Mouse (Mus musculus) limb, embryonic 12.5 days (tissue): ENCODE data around the gene Lrg1. TPM values are rescaled to one million over a fixed set of nuclear protein-coding genes. Genes with fewer than 3 reads are reported as not detected.

ENCODE experiments used
- ATAC-seq: fragments of 200-750 bp; cut with Nextera tagmentation; 2 replicates; pipeline ENCODE4 v1.8.0; 2017; ENCODE audit warnings: low read depth, moderate TSS enrichment; ENCODE audit not compliant: insufficient number of reproducible peaks, insufficient read depth, low FRiP score, low TSS enrichment
- H3K27ac ChIP-seq: fragments of 300-500 bp; sonication (generic); 2 replicates; pipeline ENCODE4 v1.5.1; 2016; ENCODE audit warnings: mild to moderate bottlenecking, moderate library complexity
- H3K27me3 ChIP-seq: fragments of 300-500 bp; sonication (generic); 2 replicates; pipeline ENCODE4 v1.6.1; 2016; ENCODE audit warnings: mild to moderate bottlenecking, moderate library complexity
- H3K36me3 ChIP-seq: fragments of 300-500 bp; sonication (generic); 2 replicates; pipeline ENCODE4 v1.6.1; 2016; ENCODE audit warnings: mild to moderate bottlenecking, moderate library complexity
- H3K4me1 ChIP-seq: fragments of 300-500 bp; sonication (generic); replicated peaks from 2 replicates; pipeline ENCODE4 v1.6.1; 2016
- H3K4me2 ChIP-seq: fragments of 300-500 bp; sonication (generic); 2 replicates; pipeline ENCODE4 v1.6.1; 2016; ENCODE audit warnings: mild to moderate bottlenecking, moderate library complexity
- H3K4me3 ChIP-seq: fragments of 300-500 bp; sonication (generic); replicated peaks from 2 replicates; pipeline ENCODE4 v1.5.1; 2016; ENCODE audit warnings: mild to moderate bottlenecking
- H3K9ac ChIP-seq: fragments of 300-500 bp; sonication (generic); replicated peaks from 2 replicates; pipeline ENCODE4 v1.6.1; 2016; ENCODE audit warnings: mild to moderate bottlenecking, moderate library complexity
- H3K9me3 ChIP-seq: fragments of 300-500 bp; sonication (generic); 2 replicates; pipeline ENCODE4 v1.6.1; 2016; ENCODE audit warnings: mild to moderate bottlenecking, moderate library complexity
- WGBS: fragments of 180-500 bp; shearing (Covaris S2); methylation state at CpG from one replicate; pipeline ENCODE4 v1.1.7; 2016; 5-methylcytosine and 5-hydroxymethylcytosine counted together
- polyA plus RNA-seq: library from polyadenylated mRNA; unstranded; fragments of >200 nt; fragmentation: Nextera tagmentation; extraction: Ambion mirVana; gene quantifications from 2 replicates; pipeline ENCODE4 v1.2.1, GENCODE M21; 2016

The Lrg1 gene
- polyA plus RNA-seq, 1 experiment from 2014 or later: not detected

DNA sequence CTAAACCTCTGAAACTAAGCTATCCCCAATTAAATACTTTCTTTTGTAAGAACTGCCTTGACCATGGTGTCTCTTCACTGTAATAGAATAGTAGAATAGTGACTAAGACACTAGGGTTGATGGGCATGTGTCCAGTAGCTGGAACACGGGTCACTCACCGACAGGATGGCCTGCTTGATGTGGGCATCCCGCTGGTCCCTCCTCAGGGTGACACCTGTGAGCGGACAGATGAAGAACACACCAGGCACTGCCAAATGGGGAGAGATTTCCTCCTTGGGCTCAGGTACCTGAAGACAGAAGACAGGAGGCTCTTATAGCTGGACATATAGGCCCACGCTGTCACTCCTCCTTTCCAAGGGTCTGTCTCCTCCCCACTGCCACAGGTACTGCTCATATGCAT, 49.6 kb downstream of the Lrg1 start:
- H3K4me2 ChIP-seq: no peak overlapping the region
- 93% methylated on average over 5 of the region's 5 CpGs for WGBS
- no peak overlapping the region for H3K9ac ChIP-seq
- no peak for ATAC-seq
- peaks cover 17% of the 10 kb centered on the region for H3K4me1 ChIP-seq
- no peak overlapping the region for H3K4me3 ChIP-seq
- H3K36me3 ChIP-seq: peaks cover 58% of the 10 kb centered on the region
- no peaks in the 10 kb centered on the region for H3K27me3 ChIP-seq
- no peaks in the 10 kb centered on the region for H3K9me3 ChIP-seq
- H3K27ac ChIP-seq: no peak overlapping the region

DNA sequence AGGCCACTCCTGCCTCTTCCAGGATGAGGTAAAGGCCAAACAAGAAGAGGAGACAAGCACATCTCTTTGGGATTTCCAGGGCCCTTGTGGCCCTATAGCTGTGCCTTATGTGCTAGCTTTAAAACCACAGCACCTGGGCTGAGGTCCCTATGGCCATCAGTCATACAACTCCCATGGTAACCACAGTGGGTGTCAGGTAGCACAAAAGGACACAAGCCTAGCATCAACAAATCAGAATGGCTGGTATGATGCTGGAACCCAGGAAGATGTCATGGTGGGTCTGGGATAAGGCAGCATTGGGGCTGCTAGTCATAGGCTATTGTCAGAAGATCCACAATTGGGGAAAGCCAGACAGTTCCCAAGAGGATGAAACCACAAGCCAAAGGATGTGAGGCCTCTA, 50.7 kb downstream of the Lrg1 start:
- no peaks in the 10 kb centered on the region for H3K27me3 ChIP-seq
- ATAC-seq: no peak
- no peak overlapping the region for H3K4me3 ChIP-seq
- peaks cover 70% of the 10 kb centered on the region for H3K36me3 ChIP-seq
- peaks cover 17% of the 10 kb centered on the region for H3K4me1 ChIP-seq
- H3K4me2 ChIP-seq: no peak overlapping the region
- H3K27ac ChIP-seq: no peak overlapping the region
- H3K9ac ChIP-seq: no peak overlapping the region
- H3K9me3 ChIP-seq: no peaks in the 10 kb centered on the region

Other genes with a start within 250 kb of the Lrg1 start
- gene Zfp119a, start 243.1 kb downstream of the Lrg1 start, polyA plus RNA-seq: 10.2 and 10.8 TPM in 2 replicates
- gene Zfp959, start 229.9 kb downstream of the Lrg1 start, polyA plus RNA-seq: 14.1 and 14.3 TPM in 2 replicates
- gene Zfp119b, start 172.5 kb downstream of the Lrg1 start, polyA plus RNA-seq: 5.0 and 7.0 TPM in 2 replicates
- 1.6 TPM in 2 replicates for gene Ebi3, start 169.4 kb downstream of the Lrg1 start, polyA plus RNA-seq
- gene Yju2, start 162.9 kb downstream of the Lrg1 start, polyA plus RNA-seq: 24.6 and 26.6 TPM in 2 replicates
- 52.6 and 54.1 TPM in 2 replicates for gene Shd, start 151.5 kb downstream of the Lrg1 start, polyA plus RNA-seq
- 42.4 and 43.2 TPM in 2 replicates for gene Fsd1, start 135.5 kb downstream of the Lrg1 start, polyA plus RNA-seq
- 7.2 and 9.2 TPM in 2 replicates for gene Stap2, start 116.4 kb downstream of the Lrg1 start, polyA plus RNA-seq
- gene Mpnd, start 116.3 kb downstream of the Lrg1 start, polyA plus RNA-seq: 165 and 169 TPM in 2 replicates
- gene Sh3gl1, start 85.4 kb downstream of the Lrg1 start, polyA plus RNA-seq: 171 and 175 TPM in 2 replicates
- 48.8 and 51.2 TPM in 2 replicates for gene Chaf1a, start 81.6 kb downstream of the Lrg1 start, polyA plus RNA-seq
- gene Ubxn6, start 47.0 kb downstream of the Lrg1 start, polyA plus RNA-seq: 42.0 and 46.4 TPM in 2 replicates
- gene Hdgfl2, start 42.4 kb downstream of the Lrg1 start, polyA plus RNA-seq: 176 and 189 TPM in 2 replicates
- 0.12 and 0.23 TPM in 2 replicates for gene Plin4, start 12.2 kb downstream of the Lrg1 start, polyA plus RNA-seq
- gene Plin5, start 4.4 kb downstream of the Lrg1 start, polyA plus RNA-seq: 0.10 TPM in 2 replicates
- gene Sema6b, start 18.3 kb upstream of the Lrg1 start, polyA plus RNA-seq: 3.1 and 3.3 TPM in 2 replicates
- gene Tnfaip8l1, start 40.5 kb upstream of the Lrg1 start, polyA plus RNA-seq: 8.3 and 9.5 TPM in 2 replicates
- 69.3 and 78.4 TPM in 2 replicates for gene Mydgf, start 61.9 kb upstream of the Lrg1 start, polyA plus RNA-seq
- 36.2 and 37.7 TPM in 2 replicates for gene Dpp9, start 96.9 kb upstream of the Lrg1 start, polyA plus RNA-seq
- gene Fem1a, start 134.8 kb upstream of the Lrg1 start, polyA plus RNA-seq: 13.4 and 14.6 TPM in 2 replicates
- gene Ticam1, start 154.8 kb upstream of the Lrg1 start, polyA plus RNA-seq: 3.0 and 3.8 TPM in 2 replicates
- 62.7 and 71.7 TPM in 2 replicates for gene Plin3, start 170.9 kb upstream of the Lrg1 start, polyA plus RNA-seq
- gene Arrdc5, start 178.3 kb upstream of the Lrg1 start, polyA plus RNA-seq: not detected in 2 replicates
- 198 and 199 TPM in 2 replicates for gene Uhrf1, start 181.3 kb upstream of the Lrg1 start, polyA plus RNA-seq
- gene Kdm4b, start 204.1 kb upstream of the Lrg1 start, polyA plus RNA-seq: 53.1 and 54.3 TPM in 2 replicates